9 mouse cellular contexts compared by ENCODE assay signal in genomic region chr4:145825606-145826005, GRCm38 (mm10). TPM values are rescaled to one million over a fixed set of nuclear protein-coding genes. Genes with fewer than 3 reads are reported as not detected.
"Had no signal": no experiment of that assay in that cellular context is flagged by ENCODE, and none has a peak within 500 bp of the region (broad histone marks: within the 10 kb centered on the region; RNA-seq: fewer than 3 reads in every experiment).

No protein-coding gene starts in this region.

RNA-seq across cellular contexts. Expression of gene Zfp986, which starts 43.0 kb away (rescaled TPM):
- polyA plus RNA-seq: large intestine, adult 2 months; limb, embryonic 15.5 days; liver, embryonic 14.5 days; lung, adult 2 months; lung, postnatal 0 days; midbrain, postnatal 0 days; testis, adult 2 months; thymus, adult 2 months; urinary bladder, adult 2 months had no signal
